Mouse (Mus musculus) hindbrain, embryonic 16.5 days (tissue): ENCODE results near the gene Spaca4. TPM values are rescaled to one million over a fixed set of nuclear protein-coding genes. Genes with fewer than 3 reads are reported as not detected.
A peak's percentile ranks its signal among the peaks of the same experiment; 100 is the strongest.

Source experiments
- ATAC-seq: fragments of 200-750 bp; cut with Nextera tagmentation; 2 replicates; pipeline ENCODE4 v1.8.0; 2017; ENCODE audit warnings: moderate TSS enrichment, moderate library complexity
- H3K27ac ChIP-seq: fragments of 300-500 bp; sonication (generic); 2 replicates; pipeline ENCODE4 v1.5.1; 2014; ENCODE audit warnings: low read depth, mild to moderate bottlenecking, control low read depth, low read length, moderate library complexity
- H3K27me3 ChIP-seq: fragments of 300-500 bp; sonication (generic); replicated peaks from 2 replicates; pipeline ENCODE4 v1.6.1; 2014; ENCODE audit warnings: low read length; ENCODE audit not compliant: control insufficient read depth, insufficient read depth
- H3K36me3 ChIP-seq: fragments of 300-500 bp; sonication (generic); 2 replicates; pipeline ENCODE4 v1.6.1; 2014; ENCODE audit warnings: mild to moderate bottlenecking, low read length, moderate library complexity, mixed read lengths; ENCODE audit not compliant: control insufficient read depth, insufficient read depth
- H3K4me1 ChIP-seq: fragments of 300-500 bp; sonication (generic); 2 replicates; pipeline ENCODE4 v1.6.1; 2014; ENCODE audit warnings: low read depth, low read length; ENCODE audit not compliant: control insufficient read depth, insufficient read depth
- H3K4me2 ChIP-seq: fragments of 300-500 bp; sonication (generic); 2 replicates; pipeline ENCODE4 v1.6.1; 2014; ENCODE audit warnings: mild to moderate bottlenecking, low read length, control low read depth, moderate library complexity
- H3K4me3 ChIP-seq: fragments of 300-500 bp; sonication (generic); 2 replicates; pipeline ENCODE4 v1.5.1; 2014; ENCODE audit warnings: mild to moderate bottlenecking, low read length, control low read depth, moderate library complexity
- H3K9ac ChIP-seq: fragments of 300-500 bp; sonication (generic); 2 replicates; pipeline ENCODE4 v1.6.1; 2014; ENCODE audit warnings: low read depth, mild to moderate bottlenecking, control low read depth, low read length, moderate library complexity
- H3K9me3 ChIP-seq: fragments of 300-500 bp; sonication (generic); 2 replicates; pipeline ENCODE4 v1.6.1; 2014; ENCODE audit warnings: mild to moderate bottlenecking, low read length, moderate library complexity; ENCODE audit not compliant: control insufficient read depth
- WGBS: fragments of 180-500 bp; shearing (Covaris S2); extraction: QIAGEN DNeasy Blood & Tissue Kit; methylation state at CpG from one replicate; pipeline ENCODE4 v1.1.7; 2014; 5-methylcytosine and 5-hydroxymethylcytosine counted together
- polyA plus RNA-seq: library from polyadenylated mRNA; unstranded; fragments of >200 nt; fragmentation: Nextera tagmentation; extraction: Ambion mirVana; gene quantifications from 2 replicates; pipeline ENCODE4 v1.2.1, GENCODE M21; 2015

Spaca4 gene
- polyA plus RNA-seq, 1 experiment from 2014 or later: not detected

DNA sequence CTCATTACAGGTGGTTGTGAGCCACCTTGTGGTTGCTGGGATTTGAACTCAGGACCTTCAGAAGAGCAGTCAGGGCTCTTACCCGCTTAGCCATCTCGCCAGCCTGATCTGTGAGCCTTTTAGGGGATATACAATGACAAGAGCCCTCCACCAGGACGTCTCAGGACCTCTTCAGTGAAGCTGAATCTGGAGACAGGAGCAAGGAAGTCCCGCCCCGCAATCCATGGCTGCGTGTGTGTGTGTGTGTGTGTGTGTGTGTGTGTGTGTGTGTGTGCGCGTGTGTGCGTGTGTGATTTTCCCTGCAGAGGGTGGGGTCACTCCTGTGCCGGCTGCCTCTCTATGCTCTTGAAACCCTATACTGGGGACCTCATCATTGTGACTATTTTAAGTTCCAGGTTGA lies 14.2 kb upstream of the Spaca4 start:
- WGBS: 71% methylated on average over 10 of the region's 10 CpGs
- no peaks in the 10 kb centered on the region for H3K4me1 ChIP-seq
- no peak overlapping the region for H3K27ac ChIP-seq
- H3K36me3 ChIP-seq: no peaks in the 10 kb centered on the region
- no peak overlapping the region for H3K4me2 ChIP-seq
- no peaks in the 10 kb centered on the region for H3K9me3 ChIP-seq
- H3K9ac ChIP-seq: no peak overlapping the region
- no peak overlapping the region for H3K4me3 ChIP-seq
- no peak for ATAC-seq
- H3K27me3 ChIP-seq: no peaks in the 10 kb centered on the region

DNA sequence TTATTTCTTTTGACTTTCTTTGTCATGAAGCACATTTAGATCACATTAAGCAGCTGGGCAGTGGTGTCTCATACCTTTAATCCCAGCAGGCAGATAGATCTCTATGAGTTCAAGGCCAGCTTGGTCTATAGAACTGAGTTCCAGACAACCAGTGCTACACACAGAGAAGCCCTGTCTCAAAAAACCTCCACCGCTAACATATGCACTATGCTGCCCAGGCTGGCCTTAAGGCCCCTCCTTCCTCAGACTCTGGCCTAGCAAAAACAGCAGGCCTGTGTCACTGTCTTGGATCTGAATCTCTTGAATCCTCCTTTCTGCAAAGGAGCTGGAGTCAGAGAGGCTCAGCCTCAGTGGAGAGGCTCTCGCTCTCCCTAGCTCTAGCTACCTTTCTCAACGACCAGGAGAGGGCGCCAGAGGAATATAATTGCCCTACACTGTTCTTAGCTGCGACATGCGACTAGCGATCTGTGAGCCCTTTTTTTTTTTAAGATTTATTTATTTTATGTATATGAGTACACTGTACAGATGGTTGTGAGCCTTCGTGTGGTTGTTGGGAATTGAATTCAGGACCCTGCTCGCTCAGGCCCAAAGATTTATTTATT lies 13.7 kb upstream of the Spaca4 start:
- peak; percentile 92 for ATAC-seq
- Histone ChIP-seq H3K36me3 (no peaks in the 10 kb centered on the region), H3K4me3 (no peak overlapping the region), H3K4me1 (no peaks in the 10 kb centered on the region), H3K27me3 (no peaks in the 10 kb centered on the region), H3K9ac (no peak overlapping the region), H3K9me3 (no peaks in the 10 kb centered on the region), H3K4me2 (no peak overlapping the region), H3K27ac (no peak overlapping the region)
- WGBS: 8% methylated on average over 9 of the region's 9 CpGs

DNA sequence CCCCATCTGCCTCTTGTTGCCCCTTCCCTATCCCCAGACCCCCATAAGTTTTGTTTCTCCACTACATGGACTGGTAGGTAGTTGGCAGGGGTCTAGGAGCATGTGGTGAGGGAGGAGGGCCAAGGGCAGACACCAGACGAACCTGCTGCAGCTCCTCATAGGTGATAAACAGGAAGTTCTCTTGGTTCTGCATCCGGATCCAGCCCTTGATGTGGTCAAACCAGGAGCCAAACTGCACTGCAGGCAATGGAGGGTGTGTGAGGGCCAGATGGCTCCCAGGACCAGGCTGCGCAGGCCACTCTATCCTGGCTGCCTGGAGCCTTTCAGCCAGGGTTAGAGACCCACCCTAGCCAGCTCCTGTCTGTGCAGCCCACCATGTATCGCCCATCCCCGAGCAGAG lies 7.9 kb upstream of the Spaca4 start:
- Histone ChIP-seq H3K9ac (no peak overlapping the region), H3K9me3 (no peaks in the 10 kb centered on the region), H3K4me3 (no peak overlapping the region), H3K27me3 (no peaks in the 10 kb centered on the region), H3K36me3 (no peaks in the 10 kb centered on the region), H3K27ac (no peak overlapping the region), H3K4me1 (no peaks in the 10 kb centered on the region), H3K4me2 (no peak overlapping the region)
- 87% methylated on average over 5 of the region's 5 CpGs for WGBS
- no peak for ATAC-seq

DNA sequence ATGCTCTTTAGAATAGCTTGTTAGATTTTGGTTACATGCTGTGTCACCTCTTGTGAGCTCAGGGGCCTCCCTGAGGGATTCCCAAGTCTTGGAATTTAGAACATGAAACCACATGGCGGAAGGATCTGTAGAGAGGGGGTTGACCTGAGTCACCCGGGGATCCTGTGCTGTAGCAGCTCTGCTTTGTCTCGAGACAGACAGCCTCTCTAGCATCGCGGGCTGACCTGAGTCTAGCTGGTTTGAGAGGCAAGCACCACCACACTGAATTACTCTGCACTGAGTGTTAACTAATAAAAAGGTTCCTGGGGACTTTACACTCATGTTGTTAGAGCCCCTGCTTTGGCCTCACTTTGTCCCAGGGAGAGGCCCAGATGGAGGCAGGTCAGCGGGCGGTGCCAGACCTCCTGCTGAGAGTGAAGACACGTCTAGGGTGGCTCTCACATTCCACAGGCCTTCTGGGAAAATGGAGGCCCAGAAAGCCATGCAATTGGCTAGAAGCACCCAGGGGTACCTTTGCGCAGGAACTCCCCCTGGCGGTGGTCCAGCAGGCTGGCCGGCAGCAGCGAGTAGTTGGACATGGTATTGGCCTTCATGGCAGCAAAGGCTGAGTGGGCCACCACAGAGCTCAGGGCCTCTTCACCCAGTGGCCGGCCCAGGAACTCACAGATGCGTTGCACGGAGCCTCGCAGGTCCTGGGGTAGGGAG lies 5.3 kb upstream of the Spaca4 start:
- Histone ChIP-seq H3K27ac (no peak overlapping the region), H3K36me3 (0 out of 2 replicates have a peak, but pooled peaks cover 2% of the 10 kb centered on the region), H3K9me3 (no peaks in the 10 kb centered on the region), H3K4me3 (no peak overlapping the region), H3K27me3 (no peaks in the 10 kb centered on the region), H3K4me1 (no peaks in the 10 kb centered on the region), H3K9ac (no peak overlapping the region), H3K4me2 (no peak overlapping the region)
- WGBS: 17% methylated on average over 16 of the region's 16 CpGs
- no peak for ATAC-seq

DNA sequence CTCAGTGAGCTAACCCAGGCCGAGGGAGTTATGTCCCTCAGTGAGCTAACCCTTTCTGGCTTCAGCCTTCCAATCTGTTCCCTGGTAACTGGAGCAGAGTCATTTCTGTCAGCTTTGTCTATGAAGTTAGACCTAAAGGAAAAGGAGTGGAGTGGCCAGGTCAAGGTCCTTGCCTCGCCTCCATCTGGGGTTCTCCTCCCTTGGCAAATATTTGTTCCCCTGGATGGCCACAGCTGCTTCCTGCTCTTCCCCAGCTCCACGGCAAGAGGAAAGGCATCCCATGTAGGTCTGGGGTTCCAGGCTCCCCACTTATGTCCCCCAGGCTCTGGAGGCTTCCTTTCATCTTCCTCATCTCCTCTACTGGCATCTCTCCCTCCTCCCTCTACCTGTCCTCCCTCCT lies 2.0 kb upstream of the Spaca4 start:
- Histone ChIP-seq H3K27me3 (no peaks in the 10 kb centered on the region), H3K4me1 (no peaks in the 10 kb centered on the region), H3K9ac (no peak overlapping the region), H3K9me3 (no peaks in the 10 kb centered on the region), H3K27ac (no peak overlapping the region), H3K4me3 (no peak overlapping the region), H3K36me3 (peaks cover 12% of the 10 kb centered on the region), H3K4me2 (no peak overlapping the region)
- no peak for ATAC-seq
- WGBS: 90% methylated on average over 3 of the region's 3 CpGs

DNA sequence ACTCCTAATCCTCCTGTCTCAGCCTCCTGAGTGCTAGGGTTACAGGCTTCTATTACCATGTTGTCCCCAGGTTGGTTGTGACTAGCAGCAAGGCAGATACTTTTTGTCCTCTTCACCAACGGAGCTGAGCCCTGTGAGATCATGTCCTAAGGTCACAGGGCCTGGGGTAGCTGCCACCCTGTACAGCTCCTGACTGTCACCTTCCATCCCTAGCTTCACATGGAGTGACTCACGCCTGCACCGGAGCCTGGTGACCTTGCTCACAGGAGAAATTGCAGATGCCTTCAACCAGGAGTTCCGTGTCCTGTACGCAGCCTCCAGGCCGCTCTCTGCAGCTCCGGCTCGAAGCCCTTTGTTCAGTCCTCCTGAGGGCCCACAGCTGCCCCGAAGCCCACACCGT lies 806 bp upstream of the Spaca4 start:
- no peak overlapping the region for H3K27ac ChIP-seq
- H3K9me3 ChIP-seq: no peaks in the 10 kb centered on the region
- no peak overlapping the region for H3K9ac ChIP-seq
- H3K36me3 ChIP-seq: peaks cover 14% of the 10 kb centered on the region
- no peak for ATAC-seq
- H3K4me2 ChIP-seq: no peak overlapping the region
- WGBS: 94% methylated on average over 10 of the region's 10 CpGs
- H3K4me3 ChIP-seq: no peak overlapping the region
- no peaks in the 10 kb centered on the region for H3K27me3 ChIP-seq
- no peaks in the 10 kb centered on the region for H3K4me1 ChIP-seq

DNA sequence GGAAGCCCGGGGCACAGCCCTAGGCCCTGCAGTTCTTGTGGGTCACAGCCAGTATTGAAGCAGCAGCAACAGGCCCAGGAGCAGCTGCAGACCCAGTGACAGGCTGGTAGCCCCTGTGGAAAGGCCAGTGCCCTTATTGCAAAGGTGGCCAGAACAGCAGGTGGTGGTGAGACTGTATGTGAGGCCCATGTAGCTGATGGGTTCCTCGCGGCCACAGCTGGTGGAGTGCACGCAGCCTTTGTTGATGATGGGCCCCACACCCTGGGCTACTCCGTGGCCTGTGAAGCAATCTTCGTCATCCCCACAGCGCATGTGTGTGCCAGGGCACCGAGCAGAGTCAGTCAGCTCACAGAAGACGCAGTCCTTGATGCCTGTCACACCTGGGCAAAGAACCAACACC lies 462 bp downstream of the Spaca4 start:
- Histone ChIP-seq H3K27me3 (no peaks in the 10 kb centered on the region), H3K9ac (no peak overlapping the region), H3K36me3 (peaks cover 23% of the 10 kb centered on the region), H3K27ac (no peak overlapping the region), H3K4me1 (no peaks in the 10 kb centered on the region), H3K9me3 (no peaks in the 10 kb centered on the region), H3K4me3 (no peak overlapping the region), H3K4me2 (no peak overlapping the region)
- 94% methylated on average over 9 of the region's 9 CpGs for WGBS
- ATAC-seq: no peak

DNA sequence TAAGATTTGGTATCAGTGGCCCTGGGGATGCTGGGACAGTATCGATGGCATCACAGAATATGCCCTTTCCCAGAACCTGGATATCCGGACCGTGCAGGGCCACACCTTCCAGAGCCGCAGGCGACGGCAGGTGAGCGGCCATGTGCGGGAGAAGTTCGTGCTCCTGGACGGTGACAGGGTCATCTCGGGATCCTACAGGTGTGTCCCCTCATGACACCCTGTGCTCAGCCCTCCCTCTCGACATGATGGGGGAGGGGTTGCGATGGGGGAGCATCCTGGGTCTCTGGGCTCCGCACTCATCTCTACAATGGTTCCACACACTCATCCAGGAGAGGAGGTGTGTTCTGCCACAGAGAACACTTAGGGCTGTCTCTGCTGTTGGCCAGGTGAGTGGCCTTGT lies 1.8 kb downstream of the Spaca4 start:
- 98% methylated on average over 14 of the region's 14 CpGs for WGBS
- no peak for ATAC-seq
- no peaks in the 10 kb centered on the region for H3K9me3 ChIP-seq
- H3K4me3 ChIP-seq: no peak overlapping the region
- no peak overlapping the region for H3K4me2 ChIP-seq
- H3K4me1 ChIP-seq: peaks cover 12% of the 10 kb centered on the region
- no peaks in the 10 kb centered on the region for H3K27me3 ChIP-seq
- H3K27ac ChIP-seq: no peak overlapping the region
- peaks cover 31% of the 10 kb centered on the region for H3K36me3 ChIP-seq
- H3K9ac ChIP-seq: no peak overlapping the region; the same call in 1 of the 2 replicates

DNA sequence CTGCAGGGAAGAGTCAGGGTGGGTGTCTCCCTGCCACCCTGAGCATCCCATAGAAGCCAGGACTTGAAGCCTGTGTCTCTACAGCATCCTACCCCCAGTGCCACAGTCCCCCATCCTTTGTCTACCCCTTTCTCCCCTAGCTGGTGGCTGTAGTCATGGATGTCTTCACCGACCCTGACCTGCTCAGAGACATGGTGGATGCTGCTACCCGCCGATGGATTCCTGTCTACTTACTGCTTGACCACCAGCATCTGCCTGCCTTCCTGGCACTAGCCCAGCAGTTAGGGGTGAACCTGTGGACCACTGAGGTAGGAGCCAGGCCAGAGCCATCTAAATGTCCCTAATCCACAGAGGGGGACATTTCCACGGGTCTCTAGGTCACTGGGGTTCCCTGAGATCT lies 2.3 kb downstream of the Spaca4 start:
- WGBS: 94% methylated on average over 4 of the region's 4 CpGs
- Histone ChIP-seq H3K4me3 (no peak overlapping the region), H3K27me3 (no peaks in the 10 kb centered on the region), H3K9ac (no peak overlapping the region), H3K4me2 (no peak overlapping the region), H3K36me3 (peaks cover 31% of the 10 kb centered on the region), H3K27ac (no peak overlapping the region), H3K9me3 (no peaks in the 10 kb centered on the region), H3K4me1 (peaks cover 14% of the 10 kb centered on the region)
- ATAC-seq: no peak
